Mouse (Mus musculus) neural tube, embryonic 10.5 days (tissue): ENCODE data around the gene Dcaf5.

ENCODE experiments used
- DNase-seq: peaks from one replicate; pipeline ENCODE4 v3.0.0-alpha.2; 2017; ENCODE audit warnings: low spot score; ENCODE audit errors: extremely low spot score

Gene Dcaf5

GRCm38 (mm10) chr12:80407824-80408223, 28.6 kb downstream of the Dcaf5 start:
- DNase-seq: peak; percentile 26

- DNase-seq: peak; percentile 56
Measured at GRCm38 (mm10) chr12:80406650-80407049, 29.8 kb downstream of the Dcaf5 start.

GRCm38 (mm10) chr12:80404139-80404538, 32.3 kb downstream of the Dcaf5 start:
- DNase-seq: no peak

GRCm38 (mm10) chr12:80399147-80399546, 37.3 kb downstream of the Dcaf5 start:
- DNase-seq: no peak

- DNase-seq: no peak
Measured at GRCm38 (mm10) chr12:80396397-80396796, 40.0 kb downstream of the Dcaf5 start.

- DNase-seq: no peak
Measured at GRCm38 (mm10) chr12:80395270-80395669, 41.1 kb downstream of the Dcaf5 start.

GRCm38 (mm10) chr12:80394045-80394444, 42.4 kb downstream of the Dcaf5 start:
- DNase-seq: no peak

GRCm38 (mm10) chr12:80389448-80389847, 47.0 kb downstream of the Dcaf5 start:
- no peak for DNase-seq

- DNase-seq: no peak
Measured at GRCm38 (mm10) chr12:80387326-80387725, 49.1 kb downstream of the Dcaf5 start.

- no peak for DNase-seq
Measured at GRCm38 (mm10) chr12:80385361-80385760, 51.0 kb downstream of the Dcaf5 start.

- DNase-seq: no peak
Measured at GRCm38 (mm10) chr12:80383478-80383877, 52.9 kb downstream of the Dcaf5 start.

GRCm38 (mm10) chr12:80382794-80383193, 53.6 kb downstream of the Dcaf5 start:
- no peak for DNase-seq

GRCm38 (mm10) chr12:80379831-80380457, 56.5 kb downstream of the Dcaf5 start:
- DNase-seq: peak; percentile 20

GRCm38 (mm10) chr12:80379393-80379792, 57.0 kb downstream of the Dcaf5 start:
- no peak for DNase-seq

- peak; percentile 17 for DNase-seq
Measured at GRCm38 (mm10) chr12:80377604-80378003, 58.8 kb downstream of the Dcaf5 start.

- no peak for DNase-seq
Measured at GRCm38 (mm10) chr12:80375721-80376120, 60.7 kb downstream of the Dcaf5 start.

GRCm38 (mm10) chr12:80374736-80375135, 61.7 kb downstream of the Dcaf5 start:
- no peak for DNase-seq

- DNase-seq: no peak
Measured at GRCm38 (mm10) chr12:80372946-80373345, 63.5 kb downstream of the Dcaf5 start.

- DNase-seq: no peak
Measured at GRCm38 (mm10) chr12:80367227-80367626, 69.2 kb downstream of the Dcaf5 start.

- DNase-seq: no peak
Measured at GRCm38 (mm10) chr12:80366004-80366480, 70.4 kb downstream of the Dcaf5 start.

GRCm38 (mm10) chr12:80365345-80365744, 71.1 kb downstream of the Dcaf5 start:
- no peak for DNase-seq

- no peak for DNase-seq
Measured at GRCm38 (mm10) chr12:80361655-80362054, 74.7 kb downstream of the Dcaf5 start.

GRCm38 (mm10) chr12:80360321-80360720, 76.1 kb downstream of the Dcaf5 start:
- DNase-seq: no peak
